Mouse (Mus musculus): ENCODE measurements at regions not wholly inside any gene's neighbourhood (a gene's known extent, or its start where the extent isn't known, plus 50 kb on each side); places are given as distances from the start of the nearest gene placed in this dataset.

DNA sequence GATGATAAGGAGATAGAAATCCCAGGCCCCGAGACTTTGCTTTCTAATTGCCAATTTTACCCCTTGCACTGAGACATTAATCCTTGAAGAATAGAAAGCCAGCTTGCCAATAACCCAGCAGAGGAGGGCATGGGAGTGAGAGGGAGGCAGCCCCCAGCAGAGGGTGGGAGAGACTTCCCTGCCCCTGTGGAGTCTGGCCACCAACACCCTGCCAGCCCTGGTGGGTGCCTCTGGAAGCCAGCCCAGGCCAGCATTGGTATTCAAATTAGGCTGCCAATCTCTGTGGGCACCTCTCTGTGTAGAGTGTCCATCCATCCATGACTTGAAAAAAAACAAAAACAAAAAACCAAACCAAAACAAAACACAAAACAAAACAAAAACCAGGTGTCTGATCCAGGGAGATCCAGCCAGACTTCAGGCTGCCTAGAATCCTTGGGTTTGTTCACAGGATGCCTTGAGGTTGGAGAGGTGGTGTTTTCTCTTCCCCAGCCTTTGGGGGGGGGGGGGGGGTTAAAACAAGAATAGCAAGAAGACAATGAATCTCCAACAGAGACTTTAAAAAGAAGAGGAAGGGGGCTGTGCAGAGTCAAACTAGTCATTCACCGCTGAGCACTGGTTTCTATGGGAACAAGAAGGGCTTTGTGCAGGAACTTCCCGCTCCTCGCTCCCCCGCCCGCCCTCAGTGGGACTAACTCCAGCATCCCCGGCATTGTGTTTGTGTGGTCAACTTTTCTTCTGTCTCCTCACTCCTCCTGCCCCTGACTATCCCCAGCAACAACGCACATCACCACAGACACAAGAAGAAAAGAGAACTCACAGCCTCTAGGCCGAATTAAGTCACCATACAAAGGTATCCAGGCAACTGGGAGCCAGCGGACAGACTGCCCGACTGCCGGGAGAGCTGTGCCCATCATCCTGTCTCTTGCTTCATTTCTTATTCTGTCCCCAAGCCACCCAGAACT, 236.3 kb upstream of the Pabpc6 start:
- Histone ChIP-seq H3K4me1 (replicated peaks; ENCODE audit: low read depth, low read length) (peaks cover 46% of the 10 kb centered on the region), H3K27me3 (ENCODE audit: insufficient read depth, low read length) (no peaks in the 10 kb centered on the region), H3K36me3 (ENCODE audit: insufficient read depth, low read length) (no peaks in the 10 kb centered on the region), H3K9me3 (ENCODE audit: low read length) (no peaks in the 10 kb centered on the region), H3K4me3 (replicated peaks; ENCODE audit: low read length) (peak overlapping the region; percentile 45)
- TF ChIP-seq POU5F1 (IDR thresholded peaks at IDR 0.05; ENCODE audit: borderline replicate concordance, low read length) (no peak), NANOG (IDR thresholded peaks at IDR 0.05; ENCODE audit: borderline replicate concordance, low read length) (peak; percentile 11; the same call in 1 of the 2 replicates)

DNA sequence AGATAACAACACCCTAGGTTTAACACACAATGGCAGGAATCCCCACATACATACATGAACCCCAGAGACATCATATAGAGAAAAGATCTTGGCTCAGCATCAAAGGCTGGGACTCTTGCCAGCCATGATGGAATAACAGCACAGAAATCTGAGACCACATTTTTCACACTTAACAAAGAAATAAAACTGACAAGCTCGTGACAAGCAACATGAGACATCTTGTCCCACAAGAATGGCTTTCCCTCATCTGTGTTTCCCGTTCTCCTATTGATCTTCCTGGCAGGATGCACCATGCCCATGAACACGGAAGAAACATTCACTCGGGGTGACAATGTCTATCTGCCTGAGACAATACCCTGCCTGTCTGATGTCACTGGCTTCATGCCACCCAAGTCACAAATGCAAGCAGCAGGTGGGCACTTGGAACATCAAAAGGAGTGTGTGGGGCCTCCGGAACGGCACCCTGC, 235.0 kb upstream of the Pabpc6 start:
- TF ChIP-seq CTCF (conservative IDR thresholded peaks at IDR 0.05; ENCODE audit: low read length) (no peak), NANOG (IDR thresholded peaks at IDR 0.05; ENCODE audit: borderline replicate concordance, low read length) (no peak), POU5F1 (IDR thresholded peaks at IDR 0.05; ENCODE audit: borderline replicate concordance, low read length) (no peak)
- H3K9me3 ChIP-seq (ENCODE audit: low read length) = no peaks in the 10 kb centered on the region
- H3K4me3 ChIP-seq (replicated peaks; ENCODE audit: low read length) = peak overlapping the region; percentile 29; the same call in 1 of the 2 replicates
- no peaks in the 10 kb centered on the region for H3K27me3 ChIP-seq (ENCODE audit: insufficient read depth, low read length)
- no peaks in the 10 kb centered on the region for H3K36me3 ChIP-seq (ENCODE audit: insufficient read depth, low read length)
- peaks cover 51% of the 10 kb centered on the region for H3K4me1 ChIP-seq (replicated peaks; ENCODE audit: low read depth, low read length)

DNA sequence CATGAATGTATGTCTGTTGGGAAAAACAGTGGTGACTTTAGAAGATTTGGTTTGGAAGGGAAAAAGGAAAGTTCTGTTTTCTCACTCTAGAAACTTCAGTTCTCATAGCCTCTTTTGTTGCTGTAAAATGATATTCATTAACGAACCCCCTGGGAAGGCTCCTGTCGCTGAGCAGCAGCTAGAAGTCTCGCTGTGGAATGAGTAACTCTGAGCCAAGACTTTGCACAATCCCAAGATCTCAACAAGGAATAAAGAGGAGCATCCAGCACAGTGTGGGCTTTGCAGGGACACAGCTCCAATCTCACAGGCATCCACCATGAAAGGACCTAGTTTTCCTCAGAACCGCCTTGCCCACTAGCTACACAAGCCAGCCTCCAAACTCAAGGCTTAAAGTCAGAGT, 233.8 kb upstream of the Pabpc6 start:
- TF ChIP-seq POU5F1 (IDR thresholded peaks at IDR 0.05; ENCODE audit: borderline replicate concordance, low read length) (no peak), CTCF (conservative IDR thresholded peaks at IDR 0.05; ENCODE audit: low read length) (no peak)
- Histone ChIP-seq H3K36me3 (ENCODE audit: insufficient read depth, low read length) (no peaks in the 10 kb centered on the region), H3K4me1 (replicated peaks; ENCODE audit: low read depth, low read length) (peaks cover 51% of the 10 kb centered on the region), H3K4me3 (replicated peaks; ENCODE audit: low read length) (no peak overlapping the region), H3K9me3 (ENCODE audit: low read length) (no peaks in the 10 kb centered on the region), H3K27me3 (ENCODE audit: insufficient read depth, low read length) (no peaks in the 10 kb centered on the region)

DNA sequence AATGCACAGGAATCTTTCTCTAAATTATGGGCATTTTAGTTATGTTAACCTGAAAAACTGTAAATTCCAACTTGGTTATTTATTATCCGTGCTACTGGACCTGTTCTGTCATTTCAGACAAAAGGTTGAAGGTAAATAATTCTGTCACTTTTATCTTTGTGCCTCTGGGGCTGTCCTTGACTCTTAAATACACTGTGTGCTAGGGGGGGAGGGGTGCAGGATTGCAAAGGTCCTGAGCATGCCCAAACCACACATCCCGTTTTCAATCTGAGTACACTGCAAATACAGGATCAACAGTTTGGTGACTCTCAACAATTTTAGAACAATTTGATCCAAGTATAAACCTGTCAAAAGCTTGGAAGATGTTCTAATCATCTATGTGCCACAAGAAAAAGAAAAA, 227.4 kb upstream of the Pabpc6 start:
- H3K9me3 ChIP-seq (ENCODE audit: low read length) = no peaks in the 10 kb centered on the region
- H3K27me3 ChIP-seq (ENCODE audit: insufficient read depth, low read length) = no peaks in the 10 kb centered on the region
- H3K4me1 ChIP-seq (replicated peaks; ENCODE audit: low read depth, low read length) = peaks cover 57% of the 10 kb centered on the region
- TF ChIP-seq CTCF (conservative IDR thresholded peaks at IDR 0.05; ENCODE audit: low read length) (no peak), POU5F1 (IDR thresholded peaks at IDR 0.05; ENCODE audit: borderline replicate concordance, low read length) (no peak), NANOG (IDR thresholded peaks at IDR 0.05; ENCODE audit: borderline replicate concordance, low read length) (no peak)
- H3K4me3 ChIP-seq (replicated peaks; ENCODE audit: low read length) = no peak overlapping the region
- no peaks in the 10 kb centered on the region for H3K36me3 ChIP-seq (ENCODE audit: insufficient read depth, low read length)

DNA sequence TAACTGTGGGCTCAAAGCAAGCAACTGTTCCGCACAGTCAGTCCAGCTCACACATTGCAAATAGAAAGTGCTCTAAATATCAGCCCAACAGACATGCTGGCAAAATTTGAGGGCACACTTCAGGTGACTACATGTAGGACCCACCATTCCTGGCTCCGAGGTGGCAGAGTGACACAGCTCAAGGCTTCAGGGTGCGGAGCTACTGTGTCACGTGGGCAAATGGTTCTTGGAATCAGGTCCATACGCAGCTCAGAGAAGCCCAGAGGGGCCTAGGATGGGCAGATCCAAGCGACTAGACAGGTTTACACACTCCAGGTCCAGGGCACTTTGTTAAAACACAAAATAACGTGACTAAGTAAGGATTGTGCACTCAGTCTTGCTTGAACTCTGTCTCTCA, 226.2 kb upstream of the Pabpc6 start:
- TF ChIP-seq POU5F1 (IDR thresholded peaks at IDR 0.05; ENCODE audit: borderline replicate concordance, low read length) (no peak), NANOG (IDR thresholded peaks at IDR 0.05; ENCODE audit: borderline replicate concordance, low read length) (no peak), CTCF (conservative IDR thresholded peaks at IDR 0.05; ENCODE audit: low read length) (no peak)
- Histone ChIP-seq H3K36me3 (ENCODE audit: insufficient read depth, low read length) (no peaks in the 10 kb centered on the region), H3K27me3 (ENCODE audit: insufficient read depth, low read length) (no peaks in the 10 kb centered on the region), H3K4me3 (replicated peaks; ENCODE audit: low read length) (no peak overlapping the region; the same call in 1 of the 2 replicates), H3K9me3 (ENCODE audit: low read length) (no peaks in the 10 kb centered on the region), H3K4me1 (replicated peaks; ENCODE audit: low read depth, low read length) (peaks cover 64% of the 10 kb centered on the region)

DNA sequence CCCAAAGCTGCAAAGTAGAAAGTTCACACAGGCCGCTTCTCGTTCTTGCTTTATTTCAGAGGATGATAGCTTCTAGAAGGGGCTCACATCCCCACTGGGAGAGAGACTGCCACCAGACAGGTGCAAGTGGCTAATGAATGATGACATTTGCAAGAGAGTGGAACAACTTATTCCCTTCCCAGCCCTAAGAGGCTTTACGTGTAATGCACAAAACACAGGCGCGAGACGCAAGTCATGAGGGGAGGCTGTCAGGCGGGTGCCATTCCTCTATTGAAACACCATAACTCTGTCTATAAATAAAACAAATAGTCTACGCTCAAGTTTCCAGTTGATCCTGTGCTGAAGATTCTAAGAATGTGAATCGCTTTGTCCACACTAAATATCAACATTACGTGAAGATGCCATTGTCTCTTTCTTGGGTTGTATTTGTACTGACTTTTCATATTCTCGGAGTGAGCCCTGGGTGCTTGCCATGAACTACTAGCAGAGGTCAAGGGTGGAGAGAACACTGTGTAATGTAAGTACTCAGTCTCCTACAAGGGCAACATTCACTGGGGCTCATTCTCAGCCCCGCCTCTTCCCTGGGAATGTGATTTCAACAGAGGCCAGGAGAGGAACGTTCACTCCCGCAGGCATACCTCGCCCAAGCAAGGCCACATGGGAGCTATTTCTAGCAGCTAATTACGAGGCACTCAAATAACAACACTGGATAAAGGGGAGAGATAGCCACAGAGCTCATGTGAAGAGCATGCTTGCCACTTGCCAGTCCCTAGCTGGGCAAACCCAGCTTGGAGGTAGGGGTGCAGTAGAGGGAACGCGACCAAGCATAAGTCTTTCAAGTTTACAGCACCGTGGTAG, 225.5 kb upstream of the Pabpc6 start:
- Histone ChIP-seq H3K36me3 (ENCODE audit: insufficient read depth, low read length) (no peaks in the 10 kb centered on the region), H3K4me3 (replicated peaks; ENCODE audit: low read length) (no peak overlapping the region; the same call in 1 of the 2 replicates), H3K4me1 (replicated peaks; ENCODE audit: low read depth, low read length) (peaks cover 63% of the 10 kb centered on the region), H3K27me3 (ENCODE audit: insufficient read depth, low read length) (no peaks in the 10 kb centered on the region), H3K9me3 (ENCODE audit: low read length) (no peaks in the 10 kb centered on the region)
- TF ChIP-seq CTCF (conservative IDR thresholded peaks at IDR 0.05; ENCODE audit: low read length) = no peak
- no peak for TF ChIP-seq NANOG (IDR thresholded peaks at IDR 0.05; ENCODE audit: borderline replicate concordance, low read length)
- no peak for TF ChIP-seq POU5F1 (IDR thresholded peaks at IDR 0.05; ENCODE audit: borderline replicate concordance, low read length)

DNA sequence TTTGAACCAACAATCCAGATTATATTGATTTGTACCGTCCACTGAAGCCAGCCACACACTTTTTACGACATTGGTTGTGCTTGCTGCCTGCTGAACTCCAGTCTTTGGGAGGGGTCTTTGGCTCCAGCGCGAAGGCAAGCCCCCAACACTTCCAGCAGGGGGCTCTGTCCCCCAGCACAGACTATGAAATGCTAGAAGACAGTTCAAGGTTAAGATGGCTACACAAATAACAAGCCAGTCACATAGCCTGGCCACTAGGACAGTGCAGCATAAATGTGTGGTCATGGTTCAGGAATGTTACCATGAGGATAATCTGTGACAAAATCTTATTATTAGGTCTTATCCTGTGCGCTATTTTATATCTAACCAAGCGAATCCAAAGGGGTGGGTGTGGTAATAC, 224.4 kb upstream of the Pabpc6 start:
- H3K4me1 ChIP-seq (replicated peaks; ENCODE audit: low read depth, low read length) = peaks cover 59% of the 10 kb centered on the region
- no peaks in the 10 kb centered on the region for H3K36me3 ChIP-seq (ENCODE audit: insufficient read depth, low read length)
- H3K9me3 ChIP-seq (ENCODE audit: low read length) = no peaks in the 10 kb centered on the region
- H3K27me3 ChIP-seq (ENCODE audit: insufficient read depth, low read length) = no peaks in the 10 kb centered on the region
- no peak overlapping the region for H3K4me3 ChIP-seq (replicated peaks; ENCODE audit: low read length)
- TF ChIP-seq NANOG (IDR thresholded peaks at IDR 0.05; ENCODE audit: borderline replicate concordance, low read length) (no peak), CTCF (conservative IDR thresholded peaks at IDR 0.05; ENCODE audit: low read length) (peak; percentile 77), POU5F1 (IDR thresholded peaks at IDR 0.05; ENCODE audit: borderline replicate concordance, low read length) (no peak)

DNA sequence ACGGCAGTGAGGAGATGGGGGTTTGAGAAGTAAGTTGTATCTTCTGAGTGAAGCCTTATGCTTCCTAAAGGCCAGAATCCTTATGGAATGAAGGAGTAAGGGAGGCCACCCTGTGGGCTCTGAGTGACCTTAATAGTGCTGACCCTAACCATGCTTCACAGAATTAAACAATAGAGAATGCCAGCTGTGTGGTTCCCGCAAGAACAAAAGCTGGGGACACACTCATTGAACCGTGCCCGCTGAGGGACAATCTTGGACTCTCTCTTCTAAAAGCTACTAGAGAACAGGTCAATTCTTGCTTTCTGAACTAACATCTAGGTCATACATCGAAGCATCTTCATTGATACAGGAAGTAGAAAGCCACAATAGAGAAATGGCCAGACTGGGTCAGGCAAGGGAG, 223.3 kb upstream of the Pabpc6 start:
- H3K9me3 ChIP-seq (ENCODE audit: low read length) = no peaks in the 10 kb centered on the region
- H3K27me3 ChIP-seq (ENCODE audit: insufficient read depth, low read length) = no peaks in the 10 kb centered on the region
- H3K4me3 ChIP-seq (replicated peaks; ENCODE audit: low read length) = no peak overlapping the region
- no peak for TF ChIP-seq POU5F1 (IDR thresholded peaks at IDR 0.05; ENCODE audit: borderline replicate concordance, low read length)
- no peak for TF ChIP-seq NANOG (IDR thresholded peaks at IDR 0.05; ENCODE audit: borderline replicate concordance, low read length)
- TF ChIP-seq CTCF (conservative IDR thresholded peaks at IDR 0.05; ENCODE audit: low read length) = no peak
- H3K36me3 ChIP-seq (ENCODE audit: insufficient read depth, low read length) = no peaks in the 10 kb centered on the region
- H3K4me1 ChIP-seq (replicated peaks; ENCODE audit: low read depth, low read length) = peaks cover 58% of the 10 kb centered on the region
